In genomic region chr17:57032854-57033253, GRCm38 (mm10) we compare ENCODE assay signal across 11 mouse cellular contexts. TPM values are rescaled to one million over a fixed set of nuclear protein-coding genes. Genes with fewer than 3 reads are reported as not detected.
DNase-seq lines count a peak whose midpoint lies in the region; ATAC-seq and TF ChIP-seq lines count a peak whose summit lies in the region.
"Had no signal": no experiment of that assay in that cellular context is flagged by ENCODE, and none has a peak within 500 bp of the region (broad histone marks: within the 10 kb centered on the region; RNA-seq: fewer than 3 reads in every experiment).

No protein-coding gene starts in this region.

- no peak for ATAC-seq in heart, embryonic 13.5 days (ENCODE audit: extremely low read depth, insufficient number of reproducible peaks, low FRiP score, low TSS enrichment)
- no peak for ATAC-seq in liver, postnatal 0 days

- peak; percentile 31; the same call in 1 of the 2 replicates for TF ChIP-seq POLR2A in embryonic fibroblast, embryonic 13.5 days (IDR thresholded peaks at IDR 0.05; ENCODE audit: low read depth, low read length)

- whole genome bisulfite sequencing in heart, embryonic 13.5 days, result 85% methylated on average over 4 of the region's 4 CpGs
- 78% methylated on average over 4 of the region's 4 CpGs for WGBS in liver, postnatal 0 days (ENCODE audit: insufficient replicate concordance)

- no peak overlapping the region; the same call in 1 of the 2 replicates for H3K4me3 ChIP-seq in heart, embryonic 13.5 days
- peak overlapping the region; percentile 90 for H3K4me3 ChIP-seq in E14TG2a.4 (replicated peaks; ENCODE audit: low read length)
- H3K4me3 ChIP-seq in embryonic fibroblast, embryonic 13.5 days (ENCODE audit: insufficient read depth, low read length), result no peak overlapping the region
- no peak overlapping the region for H3K4me3 ChIP-seq in liver, postnatal 0 days (ENCODE audit: low read depth, low read length)

- TF ChIP-seq CTCF in E14TG2a.4 (conservative IDR thresholded peaks at IDR 0.05; ENCODE audit: low read length), result no peak
- no peak for TF ChIP-seq CTCF in embryonic fibroblast, embryonic 13.5 days (IDR thresholded peaks at IDR 0.05; ENCODE audit: borderline replicate concordance, insufficient read depth, low read length)
- TF ChIP-seq CTCF in liver, postnatal 0 days (IDR thresholded peaks at IDR 0.05; ENCODE audit: low read depth), result peak; percentile 11; the same call in 1 of the 2 replicates

- DNase-seq in heart, adult 18-20 months, result no peak
- no peak for DNase-seq in liver, postnatal 0 days
- no peak for DNase-seq in c-Kit-positive CD71-positive TER-119-positive erythroid progenitor cells, embryonic 14.5 days (ENCODE audit: low spot score)
- no peak for DNase-seq in adrenal gland, adult 18-20 months (ENCODE audit: low spot score in 2 of 2)
- no peak for DNase-seq in thymus, postnatal 0 days (ENCODE audit: low spot score)
- DNase-seq: adrenal gland, postnatal 36 days; left cerebral cortex, postnatal 4 days had no signal

- H3K9ac ChIP-seq in heart, embryonic 13.5 days, result no peak overlapping the region
- H3K9ac ChIP-seq in liver, postnatal 0 days (replicated peaks), result no peak overlapping the region

- H3K4me1 ChIP-seq in heart, embryonic 13.5 days, result peaks cover 23% of the 10 kb centered on the region
- H3K4me1 ChIP-seq in E14TG2a.4 (replicated peaks; ENCODE audit: low read depth, low read length), result peaks cover 46% of the 10 kb centered on the region
- H3K4me1 ChIP-seq in embryonic fibroblast, embryonic 13.5 days (ENCODE audit: control insufficient read depth, insufficient read depth, low read length), result peaks cover 2% of the 10 kb centered on the region; the same call in 1 of the 2 replicates
- peaks cover 22% of the 10 kb centered on the region for H3K4me1 ChIP-seq in liver, postnatal 0 days (ENCODE audit: insufficient read depth)

- H3K4me2 ChIP-seq in heart, embryonic 13.5 days, result peak overlapping the region; percentile 73; the same call in 1 of the 2 replicates
- H3K4me2 ChIP-seq in liver, postnatal 0 days (ENCODE audit: low read depth, low read length), result peak overlapping the region; percentile 82; the same call in 1 of the 2 replicates

- peaks cover 15% of the 10 kb centered on the region for H3K27me3 ChIP-seq in heart, embryonic 13.5 days (replicated peaks)
- peaks cover 10% of the 10 kb centered on the region for H3K27me3 ChIP-seq in E14TG2a.4 (ENCODE audit: insufficient read depth, low read length)
- H3K27me3 ChIP-seq in liver, postnatal 0 days (ENCODE audit: insufficient read depth, low read length), result no peaks in the 10 kb centered on the region

- no peak for TF ChIP-seq EP300 in liver, postnatal 0 days (IDR thresholded peaks at IDR 0.05; ENCODE audit: low read depth)

- H3K27ac ChIP-seq in heart, embryonic 13.5 days (replicated peaks), result no peak overlapping the region
- H3K27ac ChIP-seq in embryonic fibroblast, embryonic 13.5 days (ENCODE audit: insufficient read depth, low read length), result no peak overlapping the region
- H3K27ac ChIP-seq in liver, postnatal 0 days (ENCODE audit: low read depth), result 0 out of 2 replicates have a peak overlapping the region, but pooled peaks have one; percentile 91

- peaks cover 12% of the 10 kb centered on the region for H3K36me3 ChIP-seq in heart, embryonic 13.5 days
- peaks cover 20% of the 10 kb centered on the region for H3K36me3 ChIP-seq in E14TG2a.4 (ENCODE audit: insufficient read depth, low read length)
- peaks cover 9% of the 10 kb centered on the region for H3K36me3 ChIP-seq in liver, postnatal 0 days (replicated peaks; ENCODE audit: insufficient read depth, low read length)

- no peaks in the 10 kb centered on the region for H3K9me3 ChIP-seq in heart, embryonic 13.5 days
- H3K9me3 ChIP-seq in E14TG2a.4 (ENCODE audit: low read length), result no peaks in the 10 kb centered on the region
- no peaks in the 10 kb centered on the region for H3K9me3 ChIP-seq in liver, postnatal 0 days (ENCODE audit: low read length)

RNA-seq across cellular contexts. Expression of gene Khsrp, which starts 1.5 kb away (rescaled TPM):
- polyA plus RNA-seq in heart, embryonic 13.5 days (2015; fragmentation: Nextera tagmentation; extraction: Ambion mirVana), result 29.0 and 30.5 TPM in 2 replicates
- total RNA-seq in heart, adult 18-20 months (2021), result 10 to 100 TPM; 38.3 to 42.5 TPM
- polyA plus RNA-seq in embryonic fibroblast, embryonic 13.5 days (2011; ENCODE audit: insufficient read length, low read depth, missing spikeins), result 77.2 and 82.4 TPM in 2 replicates
- 14.6 and 16.6 TPM in 2 replicates for polyA plus RNA-seq in liver, postnatal 0 days (2015; fragmentation: Nextera tagmentation; extraction: Ambion mirVana)
- total RNA-seq in adrenal gland, adult 18-20 months (2021), result 10 to 100 TPM; 84.2 to 92.7 TPM
- 37.5 and 42.3 TPM in 2 replicates for polyA plus RNA-seq in thymus, postnatal 0 days (2015; fragmentation: Nextera tagmentation; extraction: Ambion mirVana)

RNA-seq across cellular contexts. Expression of gene Slc25a41, which starts 8.6 kb away (rescaled TPM):
- not detected in 2 replicates for polyA plus RNA-seq in heart, embryonic 13.5 days (2015; fragmentation: Nextera tagmentation; extraction: Ambion mirVana)
- total RNA-seq in heart, adult 18-20 months (2021), result not detected
- not detected in 2 replicates for polyA plus RNA-seq in embryonic fibroblast, embryonic 13.5 days (2011; ENCODE audit: insufficient read length, low read depth, missing spikeins)
- polyA plus RNA-seq in liver, postnatal 0 days (2015; fragmentation: Nextera tagmentation; extraction: Ambion mirVana), result not detected in 2 replicates
- total RNA-seq in adrenal gland, adult 18-20 months (2021), result not detected
- 0.10 TPM in 1 of 2 replicates, not detected in the other for polyA plus RNA-seq in thymus, postnatal 0 days (2015; fragmentation: Nextera tagmentation; extraction: Ambion mirVana)
- total RNA-seq: adrenal gland, postnatal 36 days; gastrocnemius, adult 8-10 months; left cerebral cortex, postnatal 4 days had no signal

RNA-seq across cellular contexts. Expression of gene Gm17949, which starts 21.6 kb away (rescaled TPM):
- 0.37 and 0.48 TPM in 2 replicates for polyA plus RNA-seq in heart, embryonic 13.5 days (2015; fragmentation: Nextera tagmentation; extraction: Ambion mirVana)
- not detected for total RNA-seq in heart, adult 18-20 months (2021)
- not detected in 2 replicates for polyA plus RNA-seq in embryonic fibroblast, embryonic 13.5 days (2011; ENCODE audit: insufficient read length, low read depth, missing spikeins)
- 0.09 and 0.18 TPM in 2 replicates for polyA plus RNA-seq in liver, postnatal 0 days (2015; fragmentation: Nextera tagmentation; extraction: Ambion mirVana)
- under 1 TPM in 1 of 2 experiments, not detected in 1; 0.26 TPM for total RNA-seq in adrenal gland, adult 18-20 months (2021)
- polyA plus RNA-seq in thymus, postnatal 0 days (2015; fragmentation: Nextera tagmentation; extraction: Ambion mirVana), result 0.42 and 0.53 TPM in 2 replicates
- total RNA-seq: adrenal gland, postnatal 36 days; left cerebral cortex, postnatal 4 days had no signal

RNA-seq across cellular contexts. Expression of gene Gtf2f1, which starts 21.8 kb away (rescaled TPM):
- polyA plus RNA-seq in heart, embryonic 13.5 days (2015; fragmentation: Nextera tagmentation; extraction: Ambion mirVana), result 32.8 and 35.1 TPM in 2 replicates
- 10 to 100 TPM; 22.6 to 23.0 TPM for total RNA-seq in heart, adult 18-20 months (2021)
- polyA plus RNA-seq in embryonic fibroblast, embryonic 13.5 days (2011; ENCODE audit: insufficient read length, low read depth, missing spikeins), result 49.7 and 62.1 TPM in 2 replicates
- 26.7 and 31.3 TPM in 2 replicates for polyA plus RNA-seq in liver, postnatal 0 days (2015; fragmentation: Nextera tagmentation; extraction: Ambion mirVana)
- total RNA-seq in adrenal gland, adult 18-20 months (2021), result 10 to 100 TPM; 56.4 to 72.1 TPM
- polyA plus RNA-seq in thymus, postnatal 0 days (2015; fragmentation: Nextera tagmentation; extraction: Ambion mirVana), result 76.1 and 81.7 TPM in 2 replicates

RNA-seq across cellular contexts. Expression of gene Crb3, which starts 26.1 kb away (rescaled TPM):
- 2.3 and 2.5 TPM in 2 replicates for polyA plus RNA-seq in heart, embryonic 13.5 days (2015; fragmentation: Nextera tagmentation; extraction: Ambion mirVana)
- total RNA-seq in heart, adult 18-20 months (2021), result under 1 TPM in 1 of 2 experiments, not detected in 1; 0.95 TPM
- not detected in 2 replicates for polyA plus RNA-seq in embryonic fibroblast, embryonic 13.5 days (2011; ENCODE audit: insufficient read length, low read depth, missing spikeins)
- polyA plus RNA-seq in liver, postnatal 0 days (2015; fragmentation: Nextera tagmentation; extraction: Ambion mirVana), result 33.0 and 39.9 TPM in 2 replicates
- total RNA-seq in adrenal gland, adult 18-20 months (2021), result under 1 TPM; 0.36 to 0.67 TPM
- polyA plus RNA-seq in thymus, postnatal 0 days (2015; fragmentation: Nextera tagmentation; extraction: Ambion mirVana), result 1.6 and 2.7 TPM in 2 replicates
